Mouse (Mus musculus) gastrocnemius, postnatal 14 days (tissue): Measurements from ENCODE around the gene Susd1. TPM values are rescaled to one million over a fixed set of nuclear protein-coding genes. Genes with fewer than 3 reads are reported as not detected.

Experiments
- DNase-seq: peaks from one replicate; pipeline ENCODE4 v3.0.0; 2021; ENCODE audit warnings: mixed read lengths
- intact Hi-C: fragments of 180-260 bp; cut with DNase I; formaldehyde crosslinking; loops from one replicate; pipeline ENCODE4 v1.15.1; 2025; ENCODE audit warnings: low total_unique reads
- long read RNA-seq, 2 experiments: library from polyadenylated mRNA; stranded (forward); transcript quantifications; one replicate each; pipeline ENCODE4 v2.0.0; 2021
- total RNA-seq, 2 experiments: library from RNA; stranded (reverse); gene quantifications; 2 replicates each; pipeline ENCODE4 v1.2.3; 2021

Susd1 gene
- total RNA-seq = 1 to 10 TPM in 1 of 2 experiments, under 1 TPM in 1; 0.40 to 1.3 TPM
- long read RNA-seq, experiment 1 = 0 reads
- long read RNA-seq, experiment 2 = 0 reads

DNA sequence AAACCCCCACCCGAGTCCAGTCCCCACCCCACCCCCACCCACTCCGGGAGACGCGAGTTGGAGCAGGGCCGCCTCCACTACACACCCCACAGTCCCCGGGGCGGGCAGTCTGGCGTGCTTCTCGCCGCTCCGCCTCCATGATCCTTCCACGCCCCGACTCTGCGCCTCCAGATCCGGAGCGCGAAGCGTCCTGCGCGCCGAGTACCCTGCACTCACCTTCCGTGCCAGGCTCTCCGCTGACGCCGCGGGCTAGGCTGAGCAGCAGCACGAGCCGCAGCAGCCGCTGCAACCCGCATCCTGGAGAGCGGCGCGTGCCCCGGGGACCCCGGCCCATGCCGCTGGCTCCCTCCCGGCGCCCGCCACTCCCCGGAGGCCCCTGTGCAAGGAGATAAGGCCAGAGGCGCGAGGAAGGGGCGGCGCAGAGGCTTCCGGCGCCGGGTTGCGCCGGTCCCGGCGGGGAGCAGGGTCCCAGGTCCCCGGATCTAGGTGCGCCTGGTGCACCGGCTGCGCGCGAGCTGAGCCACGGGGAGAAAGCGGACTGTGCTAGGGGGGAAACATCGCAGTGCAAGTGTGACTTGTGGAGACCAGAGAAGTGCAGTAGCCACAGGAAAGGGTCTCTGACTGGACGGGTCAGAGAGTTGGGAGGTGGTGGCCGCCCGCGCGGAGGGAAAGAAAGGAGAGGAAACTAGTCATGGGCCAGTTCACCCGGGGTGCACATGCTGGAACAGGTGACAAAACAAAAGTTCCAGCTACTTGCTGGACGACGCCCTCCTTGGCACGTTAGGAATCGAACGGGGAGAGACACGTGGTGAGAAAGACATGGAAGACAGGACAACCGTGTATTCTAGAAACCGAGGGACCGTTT is at the start of gene Susd1:
TSS of gene Susd1 (minus strand) at position 644 of the 865 bp plus-strand sequence.
- intact Hi-C loops = no loop called here
- peak; percentile 47 for DNase-seq

DNA sequence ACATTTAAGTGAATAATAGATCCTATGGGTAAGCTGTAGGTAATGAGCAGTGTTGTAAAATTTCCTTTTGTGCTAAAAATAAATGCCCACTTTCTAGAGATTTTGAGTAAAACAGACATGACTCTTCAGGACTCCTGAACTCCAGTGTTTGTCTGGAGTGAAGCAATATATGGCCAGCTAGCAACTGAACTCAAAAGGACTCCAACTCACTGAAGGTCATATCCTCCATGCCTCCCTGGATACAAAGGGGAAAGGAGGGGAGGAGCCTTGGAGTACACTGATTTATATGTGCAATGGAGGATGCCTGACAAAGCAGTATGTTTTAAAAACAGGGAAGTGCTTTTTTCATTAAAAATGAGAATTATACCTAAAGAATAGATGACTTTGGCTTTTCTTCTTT is 32.9 kb upstream of the Susd1 start:
- intact Hi-C loops = no loop called here
- DNase-seq = no peak

DNA sequence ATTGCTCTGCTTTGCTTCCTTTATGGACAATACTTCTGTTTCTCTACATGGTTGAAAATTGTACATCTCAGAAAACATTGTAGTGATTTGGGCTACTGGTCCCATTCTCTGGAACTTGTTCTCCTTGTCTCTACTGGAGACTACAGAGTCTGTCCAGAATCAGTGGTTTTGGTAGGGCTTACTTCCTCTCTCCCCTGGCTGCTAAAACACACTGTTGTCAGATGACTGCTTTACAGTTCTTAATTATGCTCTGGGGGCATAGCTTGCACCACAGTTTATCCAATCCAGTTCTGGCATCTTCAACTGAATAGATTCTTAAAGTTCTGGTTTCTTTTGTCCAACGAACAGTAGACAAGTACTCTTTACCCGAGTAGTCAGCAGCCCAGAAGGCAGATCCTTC is 27.0 kb upstream of the Susd1 start:
- intact Hi-C loops = no loop called here
- DNase-seq = no peak

DNA sequence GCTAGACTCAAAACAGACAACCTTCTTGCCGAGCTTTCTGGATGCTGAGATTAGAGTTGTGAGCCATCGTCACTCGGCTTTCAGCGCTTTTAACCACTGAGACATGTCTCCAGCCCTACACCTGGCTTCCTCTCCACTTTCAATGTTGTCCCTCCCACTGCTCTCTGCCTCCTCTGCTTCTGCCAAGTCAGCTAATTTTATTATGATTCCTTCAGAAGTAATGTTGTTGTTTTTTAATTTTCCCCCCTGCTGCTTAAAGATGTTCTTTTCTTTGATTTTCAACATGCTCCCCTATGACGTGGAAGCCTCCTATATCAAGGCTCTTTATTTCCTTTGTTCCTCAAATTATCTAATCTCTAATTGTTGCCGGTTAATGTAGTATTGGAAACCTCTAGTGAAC is 26.2 kb upstream of the Susd1 start:
- intact Hi-C loops = no loop called here
- no peak for DNase-seq

DNA sequence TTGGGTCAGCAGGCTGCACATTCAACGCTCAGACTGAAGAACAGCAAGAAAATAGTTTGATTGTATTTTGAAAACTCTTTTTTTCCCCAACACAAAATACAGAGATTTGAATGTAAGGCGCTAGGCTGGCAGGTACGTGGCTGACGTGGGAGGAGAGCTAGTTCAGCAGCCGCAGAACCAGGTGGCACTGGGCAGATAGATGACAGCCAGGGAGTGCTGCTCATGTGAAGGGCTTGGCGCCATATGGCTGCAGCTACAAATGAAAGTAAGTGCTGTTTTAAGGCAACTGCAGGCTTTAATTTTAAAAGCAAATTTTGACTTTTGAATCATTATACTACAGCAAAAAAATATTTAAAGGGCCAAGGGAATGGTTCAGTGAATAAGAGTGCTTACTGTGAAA is 24.1 kb upstream of the Susd1 start:
- intact Hi-C loops = no loop called here
- DNase-seq = no peak

GRCm38 (mm10) chr4:59461116-59461727 is 22.8 kb upstream of the Susd1 start:
- DNase-seq = no peak
- intact Hi-C loops = no loop called here

DNA sequence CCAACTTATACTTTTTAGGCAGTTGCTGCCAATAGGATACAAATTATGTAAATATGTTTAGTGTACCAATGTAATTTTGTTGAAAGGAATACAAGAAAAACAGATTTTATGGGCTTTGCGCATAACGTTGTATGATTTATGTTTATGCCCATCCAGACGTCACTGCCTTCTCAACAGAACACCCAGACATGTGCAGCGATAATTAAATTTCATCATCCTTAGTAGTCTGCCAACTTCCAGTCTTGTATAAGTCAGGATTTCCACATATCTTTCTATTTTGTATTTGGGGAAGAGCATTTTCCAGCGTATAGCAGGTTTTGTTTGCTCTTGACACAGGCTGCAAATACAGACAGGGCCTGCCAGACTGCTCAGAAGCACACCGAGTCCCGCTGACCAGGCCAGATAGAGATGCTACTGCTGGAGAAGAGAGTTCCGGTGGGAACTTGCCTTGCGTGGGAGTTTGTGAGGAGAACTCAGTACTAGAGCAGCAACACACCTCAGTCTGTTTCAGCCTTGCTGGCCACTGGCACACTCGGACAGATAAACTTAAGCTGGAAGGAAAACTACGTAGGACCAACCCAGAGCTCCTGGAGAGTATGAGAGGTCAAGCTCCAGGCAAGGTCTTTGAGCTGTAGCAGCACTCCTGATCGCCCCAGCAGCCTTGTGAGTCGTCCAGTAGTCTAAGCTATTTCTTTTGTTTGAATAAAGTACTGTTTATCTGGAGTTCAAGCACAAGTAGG is 21.0 kb upstream of the Susd1 start:
- intact Hi-C loops = no loop called here
- DNase-seq = no peak

- intact Hi-C loops = no loop called here
- DNase-seq = no peak
These were observed 19.5 kb upstream of the Susd1 start for GRCm38 (mm10) chr4:59457941-59458340.

- intact Hi-C loops = no loop called here
- no peak for DNase-seq
These were observed 18.7 kb upstream of the Susd1 start for GRCm38 (mm10) chr4:59457091-59457490.

DNA sequence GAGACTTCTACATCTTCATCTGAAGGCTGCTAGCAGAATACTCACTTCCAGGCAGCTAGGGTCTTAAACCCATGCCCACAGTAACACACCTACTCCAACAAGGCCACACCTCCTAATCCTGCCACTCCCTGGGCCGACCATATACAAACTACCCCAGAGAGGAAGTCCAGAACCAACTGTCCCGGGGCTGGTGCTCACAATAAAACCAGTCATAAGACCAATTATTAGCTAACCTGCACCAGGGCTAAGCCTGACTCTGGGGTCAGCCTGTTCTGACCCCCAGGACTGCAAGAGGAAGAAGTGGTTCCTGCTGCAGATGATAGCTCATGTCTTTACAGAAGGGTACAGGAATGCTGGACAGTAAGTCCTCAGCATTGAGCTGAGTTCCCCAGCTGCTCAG is 17.0 kb upstream of the Susd1 start:
- intact Hi-C loops = no loop called here
- no peak for DNase-seq

GRCm38 (mm10) chr4:59454046-59454445 is 15.6 kb upstream of the Susd1 start:
- intact Hi-C loops = no loop called here
- no peak for DNase-seq

DNA sequence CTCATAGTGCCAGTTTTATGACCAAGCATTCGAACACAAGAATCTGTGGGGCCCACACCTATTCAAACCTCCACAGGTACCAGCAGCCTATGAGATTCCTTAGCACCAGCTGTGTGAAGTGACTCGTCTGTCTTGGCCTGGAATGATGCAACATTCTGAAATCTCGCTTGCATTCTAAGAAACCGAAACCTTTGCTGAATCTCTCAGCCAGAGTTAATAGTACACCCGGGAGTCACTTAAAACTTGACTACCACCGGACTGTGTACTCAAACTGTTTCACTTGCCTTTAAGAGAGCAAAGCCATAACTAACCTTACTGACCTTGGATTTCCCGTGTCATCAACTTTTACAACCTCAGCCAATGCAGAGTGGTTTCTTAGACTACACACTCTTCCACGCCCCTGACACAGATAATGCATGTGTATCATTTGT is 14.1 kb upstream of the Susd1 start:
- intact Hi-C loops = no loop called here

DNA sequence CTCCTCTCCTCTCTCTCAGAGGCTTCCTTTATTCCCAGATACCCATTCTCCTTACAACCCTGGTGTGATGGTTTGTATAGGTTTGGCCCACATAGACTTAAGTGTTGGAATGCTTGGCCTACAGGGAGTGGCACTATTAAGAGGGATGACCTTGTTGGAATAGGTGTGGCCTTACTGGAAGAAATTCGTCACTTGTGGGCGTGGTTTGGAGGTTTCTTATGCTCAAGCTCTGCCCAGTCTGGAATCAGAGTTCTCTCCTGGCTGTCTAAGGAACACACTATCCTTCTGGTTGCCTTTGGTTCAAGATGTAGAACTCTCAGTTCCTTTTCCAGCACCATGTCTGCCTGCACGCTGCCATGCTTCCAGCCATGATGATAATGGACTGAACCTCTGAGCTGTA is 12.5 kb upstream of the Susd1 start:
- intact Hi-C loops = no loop called here
- DNase-seq = no peak

More for the DNA sequence above, 14.1 kb upstream of the Susd1 start:
- DNase-seq = no peak

- intact Hi-C loops = no loop called here
- DNase-seq = no peak
These were observed 11.9 kb upstream of the Susd1 start for GRCm38 (mm10) chr4:59450234-59450854.

GRCm38 (mm10) chr4:59447296-59447695 is 8.9 kb upstream of the Susd1 start:
- intact Hi-C loops = no loop called here
- DNase-seq = no peak

DNA sequence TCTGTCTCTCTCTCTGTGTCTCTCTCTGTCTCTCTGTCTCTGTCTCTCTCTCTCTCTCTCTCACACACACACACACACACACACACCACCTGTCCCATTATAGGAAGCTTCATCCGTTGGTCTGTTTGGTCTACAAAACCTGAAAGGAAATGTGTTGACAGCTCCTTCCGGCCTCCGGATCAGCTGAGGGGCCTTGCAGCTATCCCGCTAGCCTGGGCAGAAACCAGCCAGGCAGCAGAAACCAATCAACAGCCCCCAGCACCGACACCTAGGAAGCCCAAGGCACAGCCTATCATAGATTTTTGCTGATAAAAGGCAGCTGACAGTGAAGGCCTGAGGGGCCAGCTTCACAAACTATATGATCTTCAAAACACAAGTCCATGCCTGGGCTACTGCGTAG is 7.1 kb upstream of the Susd1 start:
- DNase-seq = no peak
- intact Hi-C loops = no loop called here

DNA sequence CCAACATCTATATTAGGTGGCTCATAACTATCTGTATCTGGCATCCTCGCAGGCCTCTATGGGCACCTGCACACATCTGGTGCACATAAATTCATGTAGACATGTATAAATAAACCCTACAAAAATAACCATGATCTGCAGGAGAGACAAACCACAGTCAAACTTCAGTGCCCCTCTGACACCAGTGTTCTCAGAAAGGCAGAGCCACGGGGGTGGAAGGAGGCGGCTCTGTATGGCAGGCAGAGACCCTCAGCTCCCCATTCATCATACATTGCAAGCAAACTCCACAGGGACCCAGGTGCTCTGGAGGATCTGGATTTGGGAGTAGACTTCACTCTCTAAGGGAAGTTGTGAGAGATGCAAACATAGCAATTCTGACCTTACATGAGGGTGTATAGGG is 6.6 kb upstream of the Susd1 start:
- intact Hi-C loops = no loop called here
- DNase-seq = no peak

DNA sequence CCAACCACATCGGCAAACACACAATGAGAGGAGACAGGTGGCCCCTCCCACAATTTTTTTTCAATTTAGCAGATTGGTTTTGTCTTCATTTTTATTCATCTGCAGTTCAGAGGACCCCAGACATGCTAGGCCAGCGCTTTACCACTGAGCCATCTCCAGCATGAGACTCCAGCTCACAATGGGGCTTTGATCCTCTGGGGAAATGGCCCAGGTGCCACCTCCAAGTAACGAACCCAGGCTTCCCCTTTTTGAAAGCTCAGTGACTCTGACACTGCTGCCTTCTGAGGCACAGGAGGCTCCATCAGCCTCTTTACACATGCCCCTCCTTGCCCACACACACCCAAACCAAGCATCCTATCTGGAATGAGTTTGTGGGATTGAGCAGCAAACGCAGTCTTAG is 5.7 kb upstream of the Susd1 start:
- DNase-seq = no peak
- intact Hi-C loops = no loop called here

DNA sequence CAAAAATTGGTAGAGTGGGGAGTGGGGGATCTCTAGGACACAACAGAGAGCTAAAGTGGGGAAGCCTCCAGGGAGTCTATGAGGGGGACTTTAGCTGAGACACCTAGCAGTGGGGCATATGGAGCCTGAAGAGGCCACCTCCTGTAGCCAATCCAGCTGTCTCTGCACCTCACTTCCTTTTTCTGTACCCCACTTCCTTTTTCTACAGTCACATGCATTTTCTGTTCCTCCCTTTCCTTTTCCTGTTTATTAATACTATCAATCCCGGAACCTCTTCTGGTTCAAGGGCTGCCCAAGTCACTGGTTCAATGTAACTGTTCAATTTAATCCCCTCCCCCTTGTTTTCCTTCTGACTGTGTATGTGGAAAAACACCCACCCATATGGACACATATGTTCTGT is 2.8 kb upstream of the Susd1 start:
- intact Hi-C loops = no loop called here

DNA sequence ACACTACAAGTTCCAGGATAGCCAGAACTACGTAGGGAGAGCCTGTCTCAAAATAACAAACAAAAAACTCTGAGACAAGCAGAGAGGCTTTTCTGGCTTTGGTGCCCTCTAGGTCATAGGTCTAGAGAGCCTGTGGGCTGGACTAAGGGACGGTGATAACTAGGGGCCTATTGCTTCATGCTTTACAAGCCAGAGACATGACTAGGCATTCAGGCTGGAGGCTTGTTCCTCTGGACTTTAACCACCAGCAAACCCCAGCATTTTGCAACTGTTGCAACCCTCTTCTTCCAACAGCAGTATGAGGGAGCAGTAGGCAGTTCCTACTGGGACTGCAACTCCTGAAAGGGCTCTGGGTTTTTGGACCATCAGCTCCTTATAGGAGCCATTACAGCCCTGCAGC is 1.5 kb upstream of the Susd1 start:
- DNase-seq = no peak
- intact Hi-C loops = no loop called here

More for the DNA sequence above, 2.8 kb upstream of the Susd1 start:
- no peak for DNase-seq
